Mouse (Mus musculus) heart, adult 9 months (tissue): Measurements from ENCODE around the gene Prss35.

ENCODE experiments used
- DNase-seq, 2 experiments: peaks; one replicate each; pipeline ENCODE4 v3.0.0; 2022; ENCODE audit warnings: low spot score in 2 of 2

The Prss35 gene

DNA sequence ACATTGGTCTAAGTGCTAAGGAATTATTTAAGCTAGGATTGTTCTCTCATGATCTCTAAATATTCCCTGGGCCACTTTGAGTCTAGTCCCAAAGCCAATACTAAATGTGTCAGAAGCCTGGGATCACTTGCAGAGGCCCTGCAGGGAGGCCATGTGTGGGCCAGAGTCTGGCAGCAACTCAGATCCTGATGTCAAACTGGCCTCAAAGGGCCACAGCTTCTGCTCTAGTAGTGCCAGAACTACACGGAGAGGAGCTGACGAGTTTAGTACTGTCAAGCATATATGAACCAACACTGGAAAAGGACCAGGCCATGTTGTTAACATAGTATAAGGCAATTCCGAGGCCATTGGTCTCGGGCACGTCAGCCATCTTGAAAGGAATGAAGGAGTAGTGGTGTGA, 54.7 kb downstream of the Prss35 start:
- no peak for DNase-seq

DNA sequence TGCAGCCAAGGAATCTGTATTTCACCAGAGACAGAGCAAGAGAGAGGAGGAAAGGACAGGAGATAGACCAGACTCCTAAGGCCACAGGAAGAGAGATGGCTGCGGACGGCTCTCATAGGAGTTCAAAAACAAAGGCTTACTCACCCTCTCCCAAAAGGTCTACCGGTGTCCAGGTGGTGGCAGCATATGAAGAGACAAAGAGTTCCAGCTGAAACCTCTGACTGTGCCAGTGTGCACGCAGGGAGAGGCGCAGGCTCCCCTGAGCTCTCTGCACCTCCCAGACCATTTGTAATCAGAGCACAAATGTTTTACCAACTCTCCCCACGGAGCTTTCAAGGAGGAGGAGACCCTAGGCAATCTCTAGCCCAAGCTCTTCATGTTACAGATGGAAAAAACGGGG, 55.2 kb downstream of the Prss35 start:
- no peak for DNase-seq

DNA sequence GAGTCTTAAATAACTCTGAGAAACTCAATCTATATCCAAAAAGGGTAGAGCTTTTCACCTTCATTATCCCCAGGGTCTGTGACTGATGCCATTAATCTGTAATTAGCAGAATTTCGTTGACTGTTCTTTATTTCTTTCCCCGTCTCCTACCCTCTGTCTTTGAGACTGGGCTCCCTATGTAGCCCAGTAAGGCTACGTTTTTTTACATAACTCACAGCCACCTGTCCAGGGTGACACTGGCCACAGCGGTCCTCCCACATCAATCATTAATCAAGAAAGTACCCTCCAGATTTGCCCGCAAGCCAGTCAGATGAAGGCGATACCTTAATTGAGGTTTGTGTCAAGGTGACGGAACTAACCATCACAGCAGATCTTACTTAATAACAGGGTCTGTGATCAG, 55.6 kb downstream of the Prss35 start:
- DNase-seq, result no peak

DNA sequence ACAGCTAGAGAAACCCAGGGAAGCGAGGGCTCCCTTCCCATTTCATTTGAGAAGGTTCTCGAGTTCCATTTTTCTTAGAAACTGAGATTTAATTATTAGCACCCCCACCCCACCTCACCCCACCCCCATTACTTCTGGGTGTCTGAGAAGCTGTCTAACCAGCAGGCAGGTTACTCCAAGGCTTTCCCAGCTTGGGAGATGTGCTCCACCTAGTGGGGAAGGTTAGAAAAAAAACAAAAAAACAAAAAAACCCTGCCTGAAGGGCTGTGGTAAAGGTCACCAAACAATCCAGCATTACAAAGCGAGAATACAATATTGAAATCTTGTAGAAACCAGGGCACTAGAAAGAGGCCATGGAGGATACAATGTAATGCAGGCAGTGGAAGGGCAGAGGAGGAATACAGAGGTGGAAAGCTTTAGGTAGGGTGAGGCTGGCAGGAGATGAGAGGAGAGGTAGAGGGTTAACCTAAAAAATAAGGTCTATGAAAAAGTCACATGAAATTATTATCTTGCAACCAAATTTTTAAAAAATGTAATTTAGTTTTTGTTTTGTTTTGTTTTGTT, 57.2 kb downstream of the Prss35 start:
- DNase-seq, result no peak
